Mouse (Mus musculus): Measurements from ENCODE around the gene Cacna2d4. TPM values are rescaled to one million over a fixed set of nuclear protein-coding genes. Genes with fewer than 3 reads are reported as not detected.
"Not testable (repeated sequence)": the region's sequence is repeated elsewhere in the genome, so short reads cannot be mapped to it uniquely, and the experiment has no call there.

Cacna2d4 gene
- total RNA-seq (2021) = not detected

- intact Hi-C loops (cut with DNase I) = no loop called here
- no peak for DNase-seq
Measured at GRCm38 (mm10) chr6:119236241-119236640, at the start of gene Cacna2d4. Gene Cacna2d4 (plus strand): TSS chr6:119236526.

GRCm38 (mm10) chr6:119186658-119187057 is 49.7 kb upstream of the Cacna2d4 start:
- intact Hi-C loops (cut with DNase I) = no loop called here
- DNase-seq = peak in 1 of 2 experiments; percentile 24

- DNase-seq = no peak
- intact Hi-C loops (cut with DNase I) = no loop called here
Measured at GRCm38 (mm10) chr6:119187631-119188030, 48.7 kb upstream of the Cacna2d4 start.

- no peak for DNase-seq
- intact Hi-C loops (cut with DNase I) = loop anchor here (5.0 kb wide), 1 partner anchor 79 kb away; no protein-coding TSS in a partner anchor
Measured at GRCm38 (mm10) chr6:119191478-119191877, 44.8 kb upstream of the Cacna2d4 start.

GRCm38 (mm10) chr6:119193571-119194154 is 42.7 kb upstream of the Cacna2d4 start:
- DNase-seq = peak in 1 of 2 experiments; percentile 52
- intact Hi-C loops (cut with DNase I) = loop anchor here (5.0 kb wide), 1 partner anchor 81 kb away; no protein-coding TSS in a partner anchor

GRCm38 (mm10) chr6:119194161-119194560 is 42.2 kb upstream of the Cacna2d4 start:
- no peak for DNase-seq
- intact Hi-C loops (cut with DNase I) = loop anchor here (5.0 kb wide), 1 partner anchor 82 kb away; no protein-coding TSS in a partner anchor

GRCm38 (mm10) chr6:119194601-119195000 is 41.7 kb upstream of the Cacna2d4 start:
- intact Hi-C loops (cut with DNase I) = loop anchor here (5.0 kb wide), 1 partner anchor 82 kb away; no protein-coding TSS in a partner anchor
- no peak for DNase-seq

GRCm38 (mm10) chr6:119196382-119197305 is 39.7 kb upstream of the Cacna2d4 start, which contains the start of gene Cacna1c:
Gene Cacna1c (minus strand): TSS chr6:119196418.
- DNase-seq = peak; percentile 84 to 89
- intact Hi-C loops (cut with DNase I) = loop anchor here (5.0 kb wide), 1 partner anchor 64 kb away; no protein-coding TSS in a partner anchor

- intact Hi-C loops (cut with DNase I) = loop anchor here (5.0 kb wide), 1 partner anchor 66 kb away; no protein-coding TSS in a partner anchor
- no peak for DNase-seq
Measured at GRCm38 (mm10) chr6:119198534-119199273, 37.6 kb upstream of the Cacna2d4 start.

GRCm38 (mm10) chr6:119199274-119199879 is 36.9 kb upstream of the Cacna2d4 start:
- intact Hi-C loops (cut with DNase I) = loop anchor here (5.0 kb wide), 1 partner anchor 67 kb away; no protein-coding TSS in a partner anchor
- DNase-seq = no peak

- intact Hi-C loops (cut with DNase I) = no loop called here
- no peak for DNase-seq
Measured at GRCm38 (mm10) chr6:119200362-119200761, 36.0 kb upstream of the Cacna2d4 start.

GRCm38 (mm10) chr6:119201575-119201974 is 34.8 kb upstream of the Cacna2d4 start:
- DNase-seq = no peak
- intact Hi-C loops (cut with DNase I) = no loop called here

GRCm38 (mm10) chr6:119204286-119204685 is 32.0 kb upstream of the Cacna2d4 start:
- DNase-seq = no peak

GRCm38 (mm10) chr6:119204915-119205314 is 31.4 kb upstream of the Cacna2d4 start:
- no peak for DNase-seq
- intact Hi-C loops (cut with DNase I) = no loop called here

More at GRCm38 (mm10) chr6:119204286-119204685, 32.0 kb upstream of the Cacna2d4 start:
- intact Hi-C loops (cut with DNase I) = no loop called here

- DNase-seq; intact Hi-C loops (cut with DNase I): not testable (repeated sequence)
Measured at GRCm38 (mm10) chr6:119206006-119206405, 30.3 kb upstream of the Cacna2d4 start.

- DNase-seq = no peak
- intact Hi-C loops (cut with DNase I) = no loop called here
Measured at GRCm38 (mm10) chr6:119213375-119213774, 23.0 kb upstream of the Cacna2d4 start.

GRCm38 (mm10) chr6:119214190-119214589 is 22.1 kb upstream of the Cacna2d4 start:
- DNase-seq = no peak
- intact Hi-C loops (cut with DNase I) = no loop called here

- intact Hi-C loops (cut with DNase I) = no loop called here
- no peak for DNase-seq
Measured at GRCm38 (mm10) chr6:119215040-119215613, 21.2 kb upstream of the Cacna2d4 start.

GRCm38 (mm10) chr6:119217661-119218060 is 18.7 kb upstream of the Cacna2d4 start:
- no peak for DNase-seq
- intact Hi-C loops (cut with DNase I) = no loop called here

- DNase-seq = no peak
Measured at GRCm38 (mm10) chr6:119218591-119218990, 17.7 kb upstream of the Cacna2d4 start.

More at GRCm38 (mm10) chr6:119218591-119218990, 17.7 kb upstream of the Cacna2d4 start:
- intact Hi-C loops (cut with DNase I) = no loop called here

All from heart, postnatal 10 days (tissue).